Mouse (Mus musculus): ENCODE data around the gene Ptgfrn.

DNA sequence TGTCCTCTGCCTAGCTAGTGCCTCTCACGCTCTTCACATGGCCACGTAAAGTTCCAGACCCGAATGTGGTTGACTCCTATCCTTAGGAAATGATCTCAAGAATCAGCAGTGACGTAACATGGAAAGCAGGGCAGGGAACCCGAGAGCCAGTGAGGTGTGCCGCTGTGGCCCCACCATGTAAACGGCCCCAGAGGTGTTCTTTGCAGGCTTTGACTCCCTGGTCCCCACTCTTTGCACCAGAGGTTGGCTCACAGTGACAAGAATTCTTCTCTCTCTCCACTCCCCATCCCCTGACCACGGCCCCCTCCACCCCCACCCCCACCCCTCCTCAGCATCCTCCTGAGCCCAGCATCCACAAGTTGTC, 7.3 kb upstream of the Ptgfrn start:
- TF ChIP-seq CTCF (IDR thresholded peaks at IDR 0.05; ENCODE audit: borderline replicate concordance, insufficient read depth, low read length) = no peak
- no peak for TF ChIP-seq POLR2A (IDR thresholded peaks at IDR 0.05; ENCODE audit: low read depth, low read length)

Measured in embryonic fibroblast, embryonic 13.5 days (primary cell).